Comparison of ENCODE assay signal across 13 mouse cellular contexts in the genomic region with DNA sequence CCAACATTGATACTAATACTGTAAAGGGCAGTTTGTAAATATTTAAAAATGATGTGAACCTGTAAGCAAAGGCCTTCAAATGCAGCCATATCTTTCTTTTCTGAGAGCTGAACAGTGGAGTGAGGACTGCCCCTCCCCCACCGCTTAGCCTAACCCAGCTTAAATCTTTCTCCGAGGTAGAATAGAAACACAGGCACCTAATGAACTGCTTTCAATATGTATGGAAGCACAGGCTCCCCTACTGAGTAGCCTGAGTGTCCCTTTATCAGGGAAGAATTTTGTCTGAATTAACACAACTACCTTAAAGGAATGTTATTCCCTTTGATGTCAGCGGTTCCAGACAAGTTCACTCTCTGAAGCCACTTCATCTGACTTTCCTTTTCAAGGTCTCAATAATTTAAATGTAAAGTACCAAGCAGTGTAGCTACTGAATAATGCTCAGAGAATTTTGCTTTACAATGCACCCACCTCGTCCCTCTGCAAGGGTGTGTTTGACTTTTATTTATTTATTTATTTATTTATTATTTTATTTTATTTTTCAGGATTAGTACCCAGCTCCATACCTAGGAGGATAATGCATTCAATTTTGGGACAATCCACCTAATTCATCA. TPM values are rescaled to one million over a fixed set of nuclear protein-coding genes. Genes with fewer than 3 reads are reported as not detected.
DNase-seq lines count a peak whose midpoint lies in the region; ATAC-seq and TF ChIP-seq lines count a peak whose summit lies in the region.
"Had no signal": no experiment of that assay in that cellular context is flagged by ENCODE, and none has a peak within 500 bp of the region (broad histone marks: within the 10 kb centered on the region; RNA-seq: fewer than 3 reads in every experiment).

No protein-coding gene starts in this region.

- peaks cover 5% of the 10 kb centered on the region for H3K4me1 ChIP-seq in forebrain, embryonic 12.5 days
- H3K4me1 ChIP-seq in forebrain, embryonic 16.5 days (replicated peaks; ENCODE audit: control insufficient read depth, insufficient read depth, low read length) = peaks cover 5% of the 10 kb centered on the region; the same call in 1 of the 2 replicates
- no peaks in the 10 kb centered on the region for H3K4me1 ChIP-seq in kidney, adult 2 months (ENCODE audit: control insufficient read depth, insufficient read depth, low read length)
- H3K4me1 ChIP-seq in hindbrain, embryonic 13.5 days (replicated peaks) = 0 out of 2 replicates have a peak, but pooled peaks cover 2% of the 10 kb centered on the region
- H3K4me1 ChIP-seq: limb, embryonic 10.5 days had no signal

- H3K9me3 ChIP-seq in forebrain, embryonic 12.5 days = no peaks in the 10 kb centered on the region
- H3K9me3 ChIP-seq in forebrain, embryonic 16.5 days (ENCODE audit: control insufficient read depth, low read length) = no peaks in the 10 kb centered on the region
- H3K9me3 ChIP-seq in hindbrain, embryonic 13.5 days = no peaks in the 10 kb centered on the region
- H3K9me3 ChIP-seq: limb, embryonic 10.5 days had no signal

- no peak overlapping the region for H3K4me3 ChIP-seq in forebrain, embryonic 12.5 days (replicated peaks)
- no peak overlapping the region for H3K4me3 ChIP-seq in forebrain, embryonic 16.5 days (replicated peaks; ENCODE audit: low read length)
- no peak overlapping the region for H3K4me3 ChIP-seq in kidney, adult 2 months (ENCODE audit: insufficient read depth, low read depth, low read length)
- no peak overlapping the region for H3K4me3 ChIP-seq in hindbrain, embryonic 13.5 days
- H3K4me3 ChIP-seq: limb, embryonic 10.5 days had no signal

- no peaks in the 10 kb centered on the region for H3K27me3 ChIP-seq in forebrain, embryonic 12.5 days
- H3K27me3 ChIP-seq in forebrain, embryonic 16.5 days (replicated peaks; ENCODE audit: control insufficient read depth, insufficient read depth, low read length) = no peaks in the 10 kb centered on the region
- H3K27me3 ChIP-seq in kidney, adult 2 months (replicated peaks; ENCODE audit: control insufficient read depth, insufficient read depth, low read length) = no peaks in the 10 kb centered on the region
- no peaks in the 10 kb centered on the region for H3K27me3 ChIP-seq in hindbrain, embryonic 13.5 days

- ATAC-seq in forebrain, embryonic 12.5 days (ENCODE audit: low FRiP score) = peak; percentile 72; the same call in 1 of the 2 replicates
- no peak for ATAC-seq in forebrain, embryonic 16.5 days
- ATAC-seq in hindbrain, embryonic 13.5 days (ENCODE audit: low FRiP score) = 0 out of 2 replicates have a peak, but pooled peaks have one; percentile 24
- ATAC-seq in erythroid progenitor cell, adult 5-6 weeks (replicated peaks; ENCODE audit: low FRiP score, poor library complexity, severe bottlenecking) = no peak
- ATAC-seq: intestine, embryonic 16.5 days had no signal

- no peak for TF ChIP-seq POLR2A in kidney, adult 2 months (IDR thresholded peaks at IDR 0.05; ENCODE audit: low read depth, low read length)

- no peak overlapping the region for H3K9ac ChIP-seq in forebrain, embryonic 12.5 days
- no peak overlapping the region for H3K9ac ChIP-seq in forebrain, embryonic 16.5 days (replicated peaks; ENCODE audit: low read depth, low read length)
- H3K9ac ChIP-seq in hindbrain, embryonic 13.5 days = no peak overlapping the region
- H3K9ac ChIP-seq: liver, embryonic 14.5 days had no signal

- peak; percentile 6 for DNase-seq in kidney, postnatal 10 days
- no peak for DNase-seq in kidney, adult 2 months
- peak; percentile 97 for DNase-seq in ZHBTc4 (ENCODE audit: low read depth, low spot score)
- no peak for DNase-seq in layer of hippocampus, adult 18-20 months (ENCODE audit: low spot score in 2 of 2)
- DNase-seq: cerebellum, postnatal 36 days; kidney, postnatal 25 days had no signal

- 3% methylated on average over 4 of the region's 4 CpGs for WGBS in forebrain, embryonic 12.5 days
- WGBS in forebrain, embryonic 16.5 days = 4% methylated on average over 4 of the region's 4 CpGs
- 43% methylated on average over 4 of the region's 4 CpGs for WGBS in kidney, adult 2 months
- 10% methylated on average over 4 of the region's 4 CpGs for WGBS in hindbrain, embryonic 13.5 days

- TF ChIP-seq CTCF in kidney, adult 2 months (conservative IDR thresholded peaks at IDR 0.05; ENCODE audit: insufficient read depth, insufficient read length, low read depth, low read length) = no peak

- H3K27ac ChIP-seq in forebrain, embryonic 12.5 days = no peak overlapping the region
- no peak overlapping the region for H3K27ac ChIP-seq in forebrain, embryonic 16.5 days (ENCODE audit: low read length)
- no peak overlapping the region for H3K27ac ChIP-seq in kidney, adult 2 months (ENCODE audit: insufficient read depth, low read depth, low read length)
- H3K27ac ChIP-seq in hindbrain, embryonic 13.5 days = no peak overlapping the region
- H3K27ac ChIP-seq: limb, embryonic 10.5 days; liver, embryonic 14.5 days had no signal

- H3K4me2 ChIP-seq in forebrain, embryonic 12.5 days = peak overlapping the region; percentile 33; the same call in 1 of the 2 replicates
- H3K4me2 ChIP-seq in forebrain, embryonic 16.5 days (ENCODE audit: low read length) = no peak overlapping the region
- no peak overlapping the region for H3K4me2 ChIP-seq in hindbrain, embryonic 13.5 days

- no peaks in the 10 kb centered on the region for H3K36me3 ChIP-seq in forebrain, embryonic 12.5 days (replicated peaks)
- H3K36me3 ChIP-seq in forebrain, embryonic 16.5 days (ENCODE audit: control insufficient read depth, insufficient read depth) = no peaks in the 10 kb centered on the region
- no peaks in the 10 kb centered on the region for H3K36me3 ChIP-seq in kidney, adult 2 months (ENCODE audit: control insufficient read depth, insufficient read depth, low read length)
- no peaks in the 10 kb centered on the region for H3K36me3 ChIP-seq in hindbrain, embryonic 13.5 days
- H3K36me3 ChIP-seq: limb, embryonic 10.5 days had no signal

RNA-seq across cellular contexts. Expression of a gene that starts 44.1 kb away (rescaled TPM):
- 21.2 and 23.5 TPM in 2 replicates for polyA plus RNA-seq in forebrain, embryonic 12.5 days (2016; fragmentation: Nextera tagmentation; extraction: Ambion mirVana)
- polyA plus RNA-seq in forebrain, embryonic 16.5 days (2015; fragmentation: Nextera tagmentation; extraction: Ambion mirVana) = 15.9 and 19.7 TPM in 2 replicates
- 5.1 and 6.1 TPM in 2 replicates for polyA plus RNA-seq in kidney, adult 2 months (2012; rRNA removed)
- 49.7 and 50.7 TPM in 2 replicates for polyA plus RNA-seq in hindbrain, embryonic 13.5 days (2015; fragmentation: Nextera tagmentation; extraction: Ambion mirVana)
- total RNA-seq in erythroid progenitor cell, adult 5-6 weeks (2015; ENCODE audit: low replicate concordance) = 0.84 and 5.0 TPM in 2 replicates
- 1.2 and 3.0 TPM in 2 replicates for total RNA-seq in erythroid progenitor cell, adult 5-6 weeks (2017; ENCODE audit: low replicate concordance)
- 10 to 100 TPM; 16.5 to 20.3 TPM for total RNA-seq in layer of hippocampus, adult 18-20 months (2021)

Comparison
In these comparisons a context has a peak if more than half of its experiments do, and no peak if none do; other contexts are left out.
1. ATAC-seq: peak in forebrain, embryonic 12.5 days (single experiment) and hindbrain, embryonic 13.5 days (single experiment); none in forebrain, embryonic 16.5 days (single experiment) and erythroid progenitor cell, adult 5-6 weeks (single experiment).
2. DNase-seq: peak in kidney, postnatal 10 days (single experiment) and ZHBTc4 (single experiment); none in kidney, adult 2 months (single experiment) and layer of hippocampus, adult 18-20 months (0 of 2).